Comparison of ENCODE assay signal across 8 mouse cellular contexts in genomic region chr6:87542027-87542426, GRCm38 (mm10). TPM values are rescaled to one million over a fixed set of nuclear protein-coding genes. Genes with fewer than 3 reads are reported as not detected.
DNase-seq lines count a peak whose midpoint lies in the region; ATAC-seq and TF ChIP-seq lines count a peak whose summit lies in the region.

No protein-coding gene starts in this region.

- H3K4me1 ChIP-seq in kidney, embryonic 15.5 days, result 0 out of 2 replicates have a peak, but pooled peaks cover 16% of the 10 kb centered on the region
- peaks cover 5% of the 10 kb centered on the region; the same call in 1 of the 2 replicates for H3K4me1 ChIP-seq in brown adipose tissue, adult 24 weeks (ENCODE audit: control insufficient read depth, insufficient read depth, insufficient read length, low read length)
- H3K4me1 ChIP-seq in kidney, embryonic 16.5 days (ENCODE audit: insufficient read depth, low read length), result no peaks in the 10 kb centered on the region; the same call in 1 of the 2 replicates
- H3K4me1 ChIP-seq in midbrain, embryonic 16.5 days (ENCODE audit: control insufficient read depth, insufficient read depth, low read length), result no peaks in the 10 kb centered on the region; the same call in 1 of the 2 replicates

- peaks cover 8% of the 10 kb centered on the region; the same call in 1 of the 2 replicates for H3K9me3 ChIP-seq in kidney, embryonic 15.5 days (replicated peaks)
- peaks cover 9% of the 10 kb centered on the region; the same call in 1 of the 2 replicates for H3K9me3 ChIP-seq in kidney, embryonic 16.5 days (ENCODE audit: low read length)
- H3K9me3 ChIP-seq in midbrain, embryonic 16.5 days (replicated peaks; ENCODE audit: control insufficient read depth, low read length, poor library complexity, severe bottlenecking), result peaks cover 7% of the 10 kb centered on the region

- no peaks in the 10 kb centered on the region for H3K36me3 ChIP-seq in kidney, embryonic 15.5 days
- no peaks in the 10 kb centered on the region for H3K36me3 ChIP-seq in kidney, embryonic 16.5 days (ENCODE audit: insufficient read depth, low read length)
- no peaks in the 10 kb centered on the region for H3K36me3 ChIP-seq in midbrain, embryonic 16.5 days (ENCODE audit: control insufficient read depth, insufficient read depth, low read length)

- H3K27me3 ChIP-seq in kidney, embryonic 15.5 days, result no peaks in the 10 kb centered on the region
- no peaks in the 10 kb centered on the region for H3K27me3 ChIP-seq in kidney, embryonic 16.5 days (ENCODE audit: insufficient read depth, low read length)
- no peaks in the 10 kb centered on the region for H3K27me3 ChIP-seq in midbrain, embryonic 16.5 days (ENCODE audit: control insufficient read depth, insufficient read depth, low read depth, low read length)

- 52% methylated on average over 9 of the region's 9 CpGs for WGBS in kidney, embryonic 15.5 days
- WGBS in kidney, embryonic 16.5 days, result 51% methylated on average over 9 of the region's 9 CpGs
- 79% methylated on average over 9 of the region's 9 CpGs for WGBS in midbrain, embryonic 16.5 days

- no peak for TF ChIP-seq CTCF in left cerebral cortex, adult 2 months (IDR thresholded peaks at IDR 0.05)

- H3K4me3 ChIP-seq in kidney, embryonic 15.5 days (replicated peaks), result no peak overlapping the region
- H3K4me3 ChIP-seq in brown adipose tissue, adult 24 weeks (ENCODE audit: insufficient read depth, low read depth, low read length), result no peak overlapping the region
- H3K4me3 ChIP-seq in kidney, embryonic 16.5 days (ENCODE audit: low read length), result no peak overlapping the region
- H3K4me3 ChIP-seq in left cerebral cortex, adult 2 months, result no peak overlapping the region
- no peak overlapping the region for H3K4me3 ChIP-seq in midbrain, embryonic 16.5 days (ENCODE audit: low read depth, low read length)

- no peak for ATAC-seq in kidney, embryonic 15.5 days (replicated peaks; ENCODE audit: low FRiP score)
- 0 out of 2 replicates have a peak, but pooled peaks have one; percentile 39 for ATAC-seq in kidney, embryonic 16.5 days (ENCODE audit: low FRiP score, low TSS enrichment)
- peak; percentile 78 for ATAC-seq in megakaryocyte, adult 5-6 weeks (ENCODE audit: poor library complexity, severe bottlenecking)
- no peak for ATAC-seq in midbrain, embryonic 16.5 days

- no peak overlapping the region for H3K4me2 ChIP-seq in kidney, embryonic 15.5 days
- 0 out of 2 replicates have a peak overlapping the region, but pooled peaks have one; percentile 3 for H3K4me2 ChIP-seq in kidney, embryonic 16.5 days (replicated peaks; ENCODE audit: low read depth, low read length)
- no peak overlapping the region for H3K4me2 ChIP-seq in midbrain, embryonic 16.5 days (ENCODE audit: low read length)

- no peak overlapping the region for H3K27ac ChIP-seq in kidney, embryonic 15.5 days
- 0 out of 2 replicates have a peak overlapping the region, but pooled peaks have one; percentile 27 for H3K27ac ChIP-seq in brown adipose tissue, adult 24 weeks (replicated peaks; ENCODE audit: low read depth, low read length)
- H3K27ac ChIP-seq in kidney, embryonic 16.5 days (ENCODE audit: low read length), result no peak overlapping the region
- H3K27ac ChIP-seq in left cerebral cortex, adult 2 months, result no peak overlapping the region
- H3K27ac ChIP-seq in midbrain, embryonic 16.5 days (ENCODE audit: low read length), result no peak overlapping the region

- DNase-seq in kidney, adult 18-20 months, result peak; percentile 28
- peak; percentile 92 for DNase-seq in thymus, postnatal 4 days
- no peak for DNase-seq in left cerebral cortex, adult 2 months (ENCODE audit: extremely low spot score in 1 of 2, low spot score in 2 of 2)

- intact Hi-C loops in left cerebral cortex, adult 2 months (cut with DNase I), result no loop called here

- no peak overlapping the region for H3K9ac ChIP-seq in kidney, embryonic 15.5 days
- no peak overlapping the region for H3K9ac ChIP-seq in kidney, embryonic 16.5 days (replicated peaks; ENCODE audit: low read length)
- no peak overlapping the region for H3K9ac ChIP-seq in midbrain, embryonic 16.5 days (ENCODE audit: low read depth, low read length)

RNA-seq across cellular contexts. Expression of gene Arhgap25, which starts 9.0 kb away (rescaled TPM):
- polyA plus RNA-seq in kidney, embryonic 15.5 days (2015; fragmentation: Nextera tagmentation; extraction: Ambion mirVana), result 5.2 and 6.0 TPM in 2 replicates
- polyA plus RNA-seq in brown adipose tissue, adult 24 weeks (2012; ENCODE audit: insufficient read depth, insufficient read length, missing spikeins), result 1.5 and 2.3 TPM in 2 replicates
- 5.4 and 6.3 TPM in 2 replicates for polyA plus RNA-seq in kidney, embryonic 16.5 days (2015; fragmentation: Nextera tagmentation; extraction: Ambion mirVana)
- 27.9 and 35.5 TPM in 2 replicates for total RNA-seq in megakaryocyte, adult 5-6 weeks (2015)
- 74.4 TPM in 2 replicates for total RNA-seq in megakaryocyte, adult 5-6 weeks (2017)
- 1 to 10 TPM; 8.5 to 9.6 TPM for total RNA-seq in left cerebral cortex, adult 2 months (2021)
- polyA plus RNA-seq in midbrain, embryonic 16.5 days (2015; fragmentation: Nextera tagmentation; extraction: Ambion mirVana), result 0.99 and 1.9 TPM in 2 replicates

RNA-seq across cellular contexts. Expression of gene Prokr1, which starts 48.5 kb away (rescaled TPM):
- polyA plus RNA-seq in kidney, embryonic 15.5 days (2015; fragmentation: Nextera tagmentation; extraction: Ambion mirVana), result 5.2 and 5.4 TPM in 2 replicates
- 0.24 TPM in 1 of 2 replicates, not detected in the other for polyA plus RNA-seq in brown adipose tissue, adult 24 weeks (2012; ENCODE audit: insufficient read depth, insufficient read length, missing spikeins)
- 5.0 and 5.1 TPM in 2 replicates for polyA plus RNA-seq in kidney, embryonic 16.5 days (2015; fragmentation: Nextera tagmentation; extraction: Ambion mirVana)
- 0.11 and 0.29 TPM in 2 replicates for total RNA-seq in megakaryocyte, adult 5-6 weeks (2015)
- total RNA-seq in megakaryocyte, adult 5-6 weeks (2017), result 0.08 and 0.26 TPM in 2 replicates
- under 1 TPM; 0.18 to 0.33 TPM for total RNA-seq in left cerebral cortex, adult 2 months (2021)
- 1.6 and 2.8 TPM in 2 replicates for polyA plus RNA-seq in midbrain, embryonic 16.5 days (2015; fragmentation: Nextera tagmentation; extraction: Ambion mirVana)

Comparison
In these comparisons a context has a peak if more than half of its experiments do, and no peak if none do; other contexts are left out.
1. ATAC-seq: peak in kidney, embryonic 16.5 days (single experiment) and megakaryocyte, adult 5-6 weeks (single experiment); none in kidney, embryonic 15.5 days (single experiment) and midbrain, embryonic 16.5 days (single experiment).
2. DNase-seq: peak in kidney, adult 18-20 months (single experiment) and thymus, postnatal 4 days (single experiment); none in left cerebral cortex, adult 2 months (0 of 2).